Mouse (Mus musculus): ENCODE measurements at regions not wholly inside any gene's neighbourhood (a gene's known extent, or its start where the extent isn't known, plus 50 kb on each side); places are given as distances from the start of the nearest gene placed in this dataset.

DNA sequence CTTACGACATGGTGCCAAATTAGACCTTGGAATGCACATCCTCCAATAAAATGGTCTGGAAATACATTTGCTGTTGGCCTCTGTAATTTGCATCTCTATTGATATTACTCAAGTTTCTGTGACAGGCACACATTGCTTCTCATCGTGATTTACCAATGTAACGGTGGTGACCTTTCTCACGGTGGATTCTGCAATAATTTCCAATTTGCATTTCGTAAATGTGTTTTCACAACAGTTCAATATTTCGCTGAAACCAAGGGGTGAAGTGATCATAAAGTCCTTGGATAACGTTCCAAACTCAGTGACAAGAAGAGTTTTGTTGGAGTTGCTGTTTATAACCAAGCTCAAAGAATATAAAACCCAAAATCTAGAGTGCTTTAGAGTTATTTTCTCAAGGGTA is 149.4 kb downstream of the Lrig3 start:
- Histone ChIP-seq H3K4me1 (ENCODE audit: control insufficient read depth, insufficient read depth, low read length) (no peaks in the 10 kb centered on the region), H3K9ac (ENCODE audit: low read depth, low read length) (no peak overlapping the region), H3K4me2 (replicated peaks; ENCODE audit: low read depth, low read length) (no peak overlapping the region), H3K9me3 (ENCODE audit: control insufficient read depth, low read length) (no peaks in the 10 kb centered on the region), H3K4me3 (ENCODE audit: low read length) (no peak overlapping the region), H3K27ac (ENCODE audit: low read depth, low read length) (no peak overlapping the region), H3K27me3 (ENCODE audit: control insufficient read depth, insufficient read depth, low read length) (no peaks in the 10 kb centered on the region), H3K36me3 (ENCODE audit: control insufficient read depth, insufficient read depth, low read length) (no peaks in the 10 kb centered on the region)
- ATAC-seq (ENCODE audit: low FRiP score, low TSS enrichment) = no peak
- 87% methylated on average over 7 of the region's 7 CpGs for WGBS

DNA sequence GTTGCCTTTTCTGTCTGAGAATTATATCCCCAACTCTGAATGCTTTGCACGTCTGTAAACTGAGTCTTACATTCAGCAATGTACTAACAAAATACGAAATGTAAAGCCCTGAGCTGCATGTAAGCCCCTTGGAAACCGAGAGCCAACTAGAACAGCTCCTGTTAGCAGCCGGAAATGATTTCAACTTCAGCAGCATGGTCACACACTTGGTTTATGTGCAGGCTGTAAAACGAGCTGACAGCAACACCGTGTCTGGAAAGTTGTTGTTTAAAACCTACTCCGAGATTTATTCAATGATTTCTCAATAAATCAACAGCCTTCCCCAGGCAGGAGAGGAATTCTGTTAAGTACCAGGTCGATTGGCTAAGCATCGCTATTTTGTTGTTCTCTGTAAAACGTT is 155.7 kb downstream of the Lrig3 start:
- no peaks in the 10 kb centered on the region for H3K9me3 ChIP-seq (ENCODE audit: control insufficient read depth, low read length)
- no peak overlapping the region for H3K27ac ChIP-seq (ENCODE audit: low read depth, low read length)
- no peak overlapping the region for H3K9ac ChIP-seq (ENCODE audit: low read depth, low read length)
- no peak for ATAC-seq (ENCODE audit: low FRiP score, low TSS enrichment)
- no peak overlapping the region for H3K4me2 ChIP-seq (replicated peaks; ENCODE audit: low read depth, low read length)
- H3K27me3 ChIP-seq (ENCODE audit: control insufficient read depth, insufficient read depth, low read length) = no peaks in the 10 kb centered on the region
- no peaks in the 10 kb centered on the region for H3K36me3 ChIP-seq (ENCODE audit: control insufficient read depth, insufficient read depth, low read length)
- H3K4me1 ChIP-seq (ENCODE audit: control insufficient read depth, insufficient read depth, low read length) = no peaks in the 10 kb centered on the region
- WGBS = 42% methylated on average over 10 of the region's 10 CpGs
- H3K4me3 ChIP-seq (ENCODE audit: low read length) = no peak overlapping the region

DNA sequence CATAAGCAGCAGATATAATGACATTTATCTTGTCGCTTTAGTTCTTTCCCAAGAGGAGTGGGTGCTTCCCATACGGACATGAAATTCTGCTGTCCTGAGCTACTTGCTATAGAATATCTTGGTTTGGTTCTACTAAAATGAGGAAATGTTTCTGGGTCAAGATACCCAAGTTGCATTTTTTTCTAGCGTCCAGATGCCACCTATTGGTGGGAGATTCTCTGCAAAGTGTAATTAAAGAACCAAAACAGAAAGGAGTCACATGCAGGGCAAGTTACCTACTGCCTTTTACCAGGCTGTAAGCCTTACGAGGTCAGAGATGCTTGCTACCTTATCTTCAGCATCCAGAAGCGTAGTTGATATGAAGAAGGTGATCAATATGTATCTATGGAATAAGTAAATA is 156.5 kb downstream of the Lrig3 start:
- Histone ChIP-seq H3K9me3 (ENCODE audit: control insufficient read depth, low read length) (no peaks in the 10 kb centered on the region), H3K4me1 (ENCODE audit: control insufficient read depth, insufficient read depth, low read length) (no peaks in the 10 kb centered on the region), H3K27me3 (ENCODE audit: control insufficient read depth, insufficient read depth, low read length) (no peaks in the 10 kb centered on the region), H3K27ac (ENCODE audit: low read depth, low read length) (no peak overlapping the region), H3K4me3 (ENCODE audit: low read length) (no peak overlapping the region), H3K9ac (ENCODE audit: low read depth, low read length) (no peak overlapping the region), H3K4me2 (replicated peaks; ENCODE audit: low read depth, low read length) (no peak overlapping the region), H3K36me3 (ENCODE audit: control insufficient read depth, insufficient read depth, low read length) (no peaks in the 10 kb centered on the region)
- WGBS = 79% methylated on average over 5 of the region's 5 CpGs
- no peak for ATAC-seq (ENCODE audit: low FRiP score, low TSS enrichment)

DNA sequence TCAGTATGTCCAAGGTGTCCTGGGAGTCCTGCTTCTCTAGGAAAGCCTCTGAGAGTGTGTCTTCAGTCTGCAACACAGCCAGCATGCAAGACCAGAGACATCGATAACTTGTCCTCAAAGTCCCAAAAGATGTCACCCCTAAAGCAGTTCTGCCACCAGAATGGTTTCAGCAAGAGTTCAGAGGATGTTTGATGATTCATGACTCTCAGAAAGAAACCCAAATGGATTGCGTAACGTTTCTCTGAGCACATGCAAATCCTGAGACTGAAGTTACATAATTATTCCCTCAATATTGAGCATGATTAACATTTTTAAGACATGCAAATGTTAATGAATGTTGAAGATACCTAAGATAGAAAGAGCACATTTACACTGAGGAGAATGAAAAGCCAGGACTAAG is 167.2 kb downstream of the Lrig3 start:
- Histone ChIP-seq H3K4me3 (ENCODE audit: low read length) (no peak overlapping the region), H3K4me2 (replicated peaks; ENCODE audit: low read depth, low read length) (no peak overlapping the region), H3K9ac (ENCODE audit: low read depth, low read length) (no peak overlapping the region), H3K27ac (ENCODE audit: low read depth, low read length) (no peak overlapping the region), H3K27me3 (ENCODE audit: control insufficient read depth, insufficient read depth, low read length) (no peaks in the 10 kb centered on the region), H3K36me3 (ENCODE audit: control insufficient read depth, insufficient read depth, low read length) (no peaks in the 10 kb centered on the region), H3K4me1 (ENCODE audit: control insufficient read depth, insufficient read depth, low read length) (no peaks in the 10 kb centered on the region), H3K9me3 (ENCODE audit: control insufficient read depth, low read length) (no peaks in the 10 kb centered on the region)
- WGBS = 81% methylated on average over 3 of the region's 3 CpGs
- no peak for ATAC-seq (ENCODE audit: low FRiP score, low TSS enrichment)

DNA sequence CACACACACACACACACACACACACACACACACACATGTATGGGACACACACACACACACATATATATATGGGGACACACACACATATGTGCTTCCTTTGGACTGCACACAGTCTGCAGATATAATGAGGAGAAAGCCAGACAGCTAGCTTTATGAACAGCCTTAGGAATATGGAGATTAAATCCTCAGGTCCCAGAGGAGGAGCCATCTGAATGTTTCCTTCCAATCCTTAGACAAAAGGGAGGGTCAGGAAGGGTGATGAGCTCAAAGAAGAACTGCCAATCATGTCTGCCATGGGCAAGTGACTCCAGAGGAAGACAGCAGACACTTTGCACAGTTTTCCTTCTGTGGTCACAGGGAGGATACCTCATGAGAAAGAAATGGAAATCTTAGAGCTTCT is 168.0 kb downstream of the Lrig3 start:
- no peaks in the 10 kb centered on the region for H3K36me3 ChIP-seq (ENCODE audit: control insufficient read depth, insufficient read depth, low read length)
- H3K9ac ChIP-seq (ENCODE audit: low read depth, low read length) = no peak overlapping the region
- no peak overlapping the region for H3K4me2 ChIP-seq (replicated peaks; ENCODE audit: low read depth, low read length)
- no peaks in the 10 kb centered on the region for H3K4me1 ChIP-seq (ENCODE audit: control insufficient read depth, insufficient read depth, low read length)
- no peaks in the 10 kb centered on the region for H3K27me3 ChIP-seq (ENCODE audit: control insufficient read depth, insufficient read depth, low read length)
- no peak for ATAC-seq (ENCODE audit: low FRiP score, low TSS enrichment)
- no peak overlapping the region for H3K4me3 ChIP-seq (ENCODE audit: low read length)
- no peaks in the 10 kb centered on the region for H3K9me3 ChIP-seq (ENCODE audit: control insufficient read depth, low read length)
- H3K27ac ChIP-seq (ENCODE audit: low read depth, low read length) = no peak overlapping the region

DNA sequence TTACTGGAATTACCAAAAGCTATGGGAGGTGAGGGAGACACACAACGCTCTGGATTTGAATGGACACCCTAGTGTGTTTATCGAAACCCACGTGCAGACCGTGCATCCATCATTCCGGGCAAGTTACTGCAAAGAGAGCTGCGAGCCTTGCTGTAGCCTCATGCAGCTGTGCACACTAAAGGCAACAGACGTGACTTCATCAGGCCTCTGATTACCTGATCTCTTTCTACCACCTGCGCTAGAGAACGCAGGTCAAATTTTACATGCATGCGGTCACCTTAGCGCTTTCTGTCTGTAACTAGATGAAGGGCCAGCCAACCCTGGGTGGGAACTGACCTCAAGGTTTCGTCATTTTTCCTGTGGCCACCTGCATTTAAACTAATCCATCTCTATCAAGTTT is 172.6 kb downstream of the Lrig3 start:
- ATAC-seq (ENCODE audit: low FRiP score, low TSS enrichment) = no peak
- Histone ChIP-seq H3K4me2 (replicated peaks; ENCODE audit: low read depth, low read length) (no peak overlapping the region), H3K9me3 (ENCODE audit: control insufficient read depth, low read length) (no peaks in the 10 kb centered on the region), H3K27me3 (ENCODE audit: control insufficient read depth, insufficient read depth, low read length) (no peaks in the 10 kb centered on the region), H3K4me3 (ENCODE audit: low read length) (no peak overlapping the region), H3K36me3 (ENCODE audit: control insufficient read depth, insufficient read depth, low read length) (no peaks in the 10 kb centered on the region), H3K4me1 (ENCODE audit: control insufficient read depth, insufficient read depth, low read length) (no peaks in the 10 kb centered on the region), H3K9ac (ENCODE audit: low read depth, low read length) (no peak overlapping the region), H3K27ac (ENCODE audit: low read depth, low read length) (no peak overlapping the region)
- 89% methylated on average over 12 of the region's 12 CpGs for WGBS

DNA sequence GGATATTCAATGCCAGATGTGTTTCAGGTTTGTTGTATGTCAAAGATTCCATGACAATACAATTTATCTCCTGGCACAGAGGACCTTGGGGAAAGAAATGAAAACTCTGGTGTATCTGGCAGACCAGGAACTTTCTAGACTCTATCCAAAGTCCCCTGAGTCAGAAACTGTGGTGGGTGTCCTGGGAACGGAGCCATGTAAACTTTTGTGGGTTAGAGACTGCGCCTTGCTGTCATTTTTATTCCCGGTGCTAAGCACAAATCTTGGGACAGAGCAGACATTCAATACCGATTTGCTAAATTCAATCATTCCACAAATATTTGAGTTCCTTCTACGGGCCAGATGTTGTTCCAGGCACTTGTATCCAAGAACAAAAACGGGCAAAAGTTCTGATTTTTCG is 175.6 kb downstream of the Lrig3 start:
- Histone ChIP-seq H3K4me2 (replicated peaks; ENCODE audit: low read depth, low read length) (no peak overlapping the region), H3K4me3 (ENCODE audit: low read length) (no peak overlapping the region)

DNA sequence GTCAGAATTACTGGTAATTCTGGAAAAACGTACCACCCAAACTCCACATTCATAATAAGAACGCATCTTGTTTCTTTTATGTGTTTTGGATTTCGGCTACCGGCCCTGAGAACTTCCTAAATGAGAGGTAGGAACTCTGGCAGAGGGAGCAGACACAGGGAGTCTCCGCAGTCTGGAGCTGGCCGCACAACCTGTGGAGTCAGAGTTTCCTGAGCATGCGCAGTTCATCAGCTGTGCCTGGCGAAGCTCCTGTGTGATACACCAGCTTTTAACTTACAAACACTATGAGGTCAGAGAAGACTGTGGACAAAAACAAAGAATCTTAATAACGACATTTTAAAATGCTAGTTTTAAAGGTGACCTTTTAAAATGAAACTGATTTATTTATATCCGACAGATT is 177.9 kb downstream of the Lrig3 start:
- 74% methylated on average over 10 of the region's 10 CpGs for WGBS
- ATAC-seq (ENCODE audit: low FRiP score, low TSS enrichment) = no peak
- H3K9ac ChIP-seq (ENCODE audit: low read depth, low read length) = no peak overlapping the region
- no peaks in the 10 kb centered on the region for H3K27me3 ChIP-seq (ENCODE audit: control insufficient read depth, insufficient read depth, low read length)
- no peaks in the 10 kb centered on the region for H3K9me3 ChIP-seq (ENCODE audit: control insufficient read depth, low read length)
- H3K4me3 ChIP-seq (ENCODE audit: low read length) = no peak overlapping the region
- H3K36me3 ChIP-seq (ENCODE audit: control insufficient read depth, insufficient read depth, low read length) = no peaks in the 10 kb centered on the region
- no peak overlapping the region for H3K27ac ChIP-seq (ENCODE audit: low read depth, low read length)
- H3K4me1 ChIP-seq (ENCODE audit: control insufficient read depth, insufficient read depth, low read length) = peaks cover 7% of the 10 kb centered on the region; the same call in 1 of the 2 replicates
- no peak overlapping the region for H3K4me2 ChIP-seq (replicated peaks; ENCODE audit: low read depth, low read length)

More for the DNA sequence above, 175.6 kb downstream of the Lrig3 start:
- Histone ChIP-seq H3K27ac (ENCODE audit: low read depth, low read length) (no peak overlapping the region), H3K36me3 (ENCODE audit: control insufficient read depth, insufficient read depth, low read length) (no peaks in the 10 kb centered on the region), H3K27me3 (ENCODE audit: control insufficient read depth, insufficient read depth, low read length) (no peaks in the 10 kb centered on the region), H3K9me3 (ENCODE audit: control insufficient read depth, low read length) (no peaks in the 10 kb centered on the region), H3K4me1 (ENCODE audit: control insufficient read depth, insufficient read depth, low read length) (peaks cover 7% of the 10 kb centered on the region; the same call in 1 of the 2 replicates), H3K9ac (ENCODE audit: low read depth, low read length) (no peak overlapping the region)
- ATAC-seq (ENCODE audit: low FRiP score, low TSS enrichment) = no peak
- 85% methylated on average over 7 of the region's 7 CpGs for WGBS

DNA sequence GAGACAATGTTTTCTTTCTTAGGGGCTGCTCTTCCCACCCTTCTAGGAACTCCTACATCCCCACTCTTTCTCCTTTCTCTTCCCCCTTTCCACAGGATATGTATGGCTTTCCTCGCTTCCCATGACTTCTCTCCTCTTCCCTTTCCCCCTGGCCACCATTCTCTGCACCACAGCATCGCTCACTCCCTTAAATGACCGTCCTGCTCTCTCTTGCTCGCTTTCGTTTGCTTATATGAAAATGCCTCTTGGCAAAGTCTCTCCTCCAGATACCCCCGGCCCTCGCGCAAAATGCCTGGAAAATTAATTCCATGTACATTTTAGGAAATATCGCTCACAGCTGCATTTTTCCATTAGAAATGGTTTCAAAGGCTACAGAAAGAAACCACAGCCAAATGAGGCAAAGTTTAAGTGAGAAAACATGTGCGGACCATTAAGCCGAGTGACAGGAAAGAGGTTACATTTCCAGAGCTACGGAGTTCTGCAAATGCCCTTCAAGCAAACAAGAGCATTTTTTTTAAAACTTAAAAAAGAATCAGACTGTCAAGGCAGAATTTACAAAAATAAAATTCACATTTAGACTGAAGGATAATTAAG is 178.7 kb downstream of the Lrig3 start:
- H3K9ac ChIP-seq (ENCODE audit: low read depth, low read length) = no peak overlapping the region
- H3K36me3 ChIP-seq (ENCODE audit: control insufficient read depth, insufficient read depth, low read length) = no peaks in the 10 kb centered on the region
- 47% methylated on average over 12 of the region's 12 CpGs for WGBS
- H3K27me3 ChIP-seq (ENCODE audit: control insufficient read depth, insufficient read depth, low read length) = no peaks in the 10 kb centered on the region
- H3K9me3 ChIP-seq (ENCODE audit: control insufficient read depth, low read length) = no peaks in the 10 kb centered on the region
- H3K4me3 ChIP-seq (ENCODE audit: low read length) = no peak overlapping the region
- H3K4me1 ChIP-seq (ENCODE audit: control insufficient read depth, insufficient read depth, low read length) = peaks cover 7% of the 10 kb centered on the region; the same call in 1 of the 2 replicates
- ATAC-seq (ENCODE audit: low FRiP score, low TSS enrichment) = no peak
- peak overlapping the region; percentile 21; the same call in 1 of the 2 replicates for H3K4me2 ChIP-seq (replicated peaks; ENCODE audit: low read depth, low read length)
- H3K27ac ChIP-seq (ENCODE audit: low read depth, low read length) = no peak overlapping the region
